Mouse (Mus musculus): ENCODE results near the gene Foxj1. TPM values are rescaled to one million over a fixed set of nuclear protein-coding genes. Genes with fewer than 3 reads are reported as not detected.

Gene Foxj1
- total and polyA plus RNA-seq, 3 experiments, result 0.26 to 3.0 (median 2.6) TPM

DNA sequence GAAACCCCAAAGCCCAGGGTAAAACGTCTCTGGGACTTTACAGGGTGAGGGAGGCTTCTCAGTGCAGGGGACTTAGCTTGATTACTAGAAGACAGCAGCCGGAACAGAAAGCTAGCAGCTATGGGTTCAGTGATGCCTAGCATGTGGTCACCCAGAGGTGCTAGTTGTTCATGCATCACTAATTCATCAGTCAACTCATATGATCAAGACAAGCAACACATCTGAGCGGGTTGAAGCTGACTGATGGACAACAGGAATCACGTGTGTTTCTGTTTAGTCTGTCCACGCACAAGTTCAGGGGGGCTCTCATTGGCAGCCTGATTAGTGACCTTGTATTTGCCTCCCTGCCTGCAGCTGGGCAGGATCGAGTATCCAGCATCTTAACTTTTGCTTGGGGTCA is 51.2 kb downstream of the Foxj1 start (continued):
- TF ChIP-seq ETS1 (conservative IDR thresholded peaks at IDR 0.05; ENCODE audit: low read depth, low read length) (peak; percentile 69), TBP (conservative IDR thresholded peaks at IDR 0.05; ENCODE audit: low read depth, low read length) (no peak), JUN (IDR thresholded peaks at IDR 0.05; ENCODE audit: insufficient read depth, low read depth, low read length) (no peak), KAT2A (IDR thresholded peaks at IDR 0.05; ENCODE audit: insufficient replicate concordance, low read length) (no peak), TCF12 (IDR thresholded peaks at IDR 0.05; ENCODE audit: low read depth, low read length) (peak; percentile 44; the same call in 1 of the 2 replicates), ZC3H11A (IDR thresholded peaks at IDR 0.05; ENCODE audit: low read depth, low read length) (no peak)

DNA sequence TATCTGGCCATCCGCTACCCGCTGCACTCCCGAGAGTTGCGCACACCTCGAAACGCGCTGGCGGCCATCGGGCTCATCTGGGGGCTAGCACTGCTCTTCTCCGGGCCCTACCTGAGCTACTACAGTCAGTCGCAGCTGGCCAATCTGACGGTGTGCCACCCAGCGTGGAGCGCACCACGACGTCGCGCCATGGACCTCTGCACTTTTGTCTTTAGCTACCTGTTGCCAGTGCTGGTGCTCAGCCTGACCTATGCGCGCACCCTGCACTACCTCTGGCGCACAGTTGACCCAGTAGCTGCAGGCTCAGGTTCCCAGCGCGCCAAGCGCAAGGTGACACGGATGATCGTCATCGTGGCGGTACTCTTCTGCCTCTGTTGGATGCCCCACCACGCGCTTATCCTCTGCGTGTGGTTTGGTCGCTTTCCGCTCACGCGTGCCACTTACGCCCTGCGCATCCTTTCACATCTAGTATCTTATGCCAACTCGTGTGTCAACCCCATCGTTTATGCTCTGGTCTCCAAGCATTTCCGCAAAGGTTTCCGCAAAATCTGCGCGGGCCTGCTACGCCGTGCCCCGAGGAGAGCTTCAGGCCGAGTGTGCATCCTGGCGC is 52.2 kb downstream of the Foxj1 start:
- Histone ChIP-seq H3K4me2 (ENCODE audit: insufficient read depth, low read depth, poor library complexity, severe bottlenecking) (no peak overlapping the region), H3K27me3 (replicated peaks) (no peaks in the 10 kb centered on the region), H3K27ac (ENCODE audit: insufficient read depth, low read depth) (no peak overlapping the region), H3K4me1 (ENCODE audit: control insufficient read depth in 1 of 2, insufficient read depth in 2 of 2) (peaks cover 14 to 50% of the 10 kb centered on the region in 2 experiments), H3K9me3 (replicated peaks; ENCODE audit: low read length) (peaks cover 16% of the 10 kb centered on the region), H3K79me2 (replicated peaks; ENCODE audit: control insufficient read depth, extremely low read depth, insufficient read depth, poor library complexity, severe bottlenecking) (no peaks in the 10 kb centered on the region), H3K9ac (ENCODE audit: insufficient read depth, low read depth) (no peak overlapping the region), H3K4me3 (replicated peaks in 1 of 3; ENCODE audit: low read depth in 2 of 3, low read length in 2 of 3, poor library complexity in 1 of 3) (no peak overlapping the region), H3K36me3 (replicated peaks in 1 of 2; ENCODE audit: control insufficient read depth in 1 of 2, insufficient read depth in 1 of 2, low read length in 1 of 2) (peaks cover 8 to 31% of the 10 kb centered on the region in 2 experiments)
- no peak for DNase-seq (ENCODE audit: extremely low read depth)
- in situ Hi-C loops (cut with MboI; ENCODE audit: low pct_ligation_motif_present, low pct_unique_long_range_greater_than_20kb, low sequenced_read_pairs) (no loop called here), dilution Hi-C loops (cut with MboI; ENCODE audit: extremely low pct_ligation_motif_present, extremely low pct_unique_long_range_greater_than_20kb, low sequenced_read_pairs) (no loop called here)
- TF ChIP-seq POLR2AphosphoS2 (IDR thresholded peaks at IDR 0.05; ENCODE audit: low read depth, low read length), result no peak
- TF ChIP-seq ZMIZ1 (IDR thresholded peaks at IDR 0.05; ENCODE audit: low read depth, low read length), result no peak
- TF ChIP-seq JUND (conservative IDR thresholded peaks at IDR 0.05; ENCODE audit: low read depth, low read length), result no peak
- TF ChIP-seq GABPA (IDR thresholded peaks at IDR 0.05; ENCODE audit: insufficient replicate concordance, low read depth, low read length), result no peak
- TF ChIP-seq EP300 (IDR thresholded peaks at IDR 0.05; ENCODE audit: low read length), result no peak
- TF ChIP-seq JUN (IDR thresholded peaks at IDR 0.05; ENCODE audit: insufficient read depth, low read depth, low read length), result no peak
- TF ChIP-seq USF2 (conservative IDR thresholded peaks at IDR 0.05; ENCODE audit: low read depth, low read length), result no peak
- no peak for TF ChIP-seq ELF1 (IDR thresholded peaks at IDR 0.05; ENCODE audit: low read depth, low read length)
- TF ChIP-seq BHLHE40 (IDR thresholded peaks at IDR 0.05; ENCODE audit: low read depth, low read length), result no peak
- no peak for TF ChIP-seq E2F4 (IDR thresholded peaks at IDR 0.05; ENCODE audit: insufficient replicate concordance, low read depth, low read length)
- no peak for TF ChIP-seq TCF12 (IDR thresholded peaks at IDR 0.05; ENCODE audit: low read depth, low read length)
- TF ChIP-seq SMC3 (IDR thresholded peaks at IDR 0.05; ENCODE audit: low read depth, low read length), result no peak
- no peak for TF ChIP-seq USF1 (IDR thresholded peaks at IDR 0.05; ENCODE audit: low read depth, low read length)
- TF ChIP-seq MAZ (IDR thresholded peaks at IDR 0.05; ENCODE audit: low read depth, low read length), result no peak

All from CH12.LX (cell line).